Mouse (Mus musculus): Measurements from ENCODE around the gene Pianp. TPM values are rescaled to one million over a fixed set of nuclear protein-coding genes. Genes with fewer than 3 reads are reported as not detected.
"Not testable (repeated sequence)": the region's sequence is repeated elsewhere in the genome, so short reads cannot be mapped to it uniquely, and the experiment has no call there.

The Pianp gene
- total and polyA plus RNA-seq, 3 experiments: 0.43 to 2.0 (median 0.50) TPM

GRCm38 (mm10) chr6:125008586-125009128, 12.2 kb downstream of the Pianp start:
- DNase-seq: peak; percentile 95 to 99
- peak; percentile 90 for TF ChIP-seq EP300 (IDR thresholded peaks at IDR 0.05; ENCODE audit: insufficient read depth, low read depth, low read length)
- no peak for TF ChIP-seq CTCF (IDR thresholded peaks at IDR 0.05)
- peak; percentile 92 for TF ChIP-seq POLR2A (IDR thresholded peaks at IDR 0.05; ENCODE audit: insufficient read depth, low read depth, low read length)
- H3K4me3 ChIP-seq: peak overlapping the region; percentile 90
- no peaks in the 10 kb centered on the region; the same call in none of the 2 replicates for H3K79me2 ChIP-seq (replicated peaks; ENCODE audit: control insufficient read depth, insufficient read depth, low read length)
- peak overlapping the region; percentile 70 for H3K9ac ChIP-seq (ENCODE audit: low read depth, low read length)
- H3K4me1 ChIP-seq (ENCODE audit: control insufficient read depth, insufficient read depth, low read length): peaks cover 2% of the 10 kb centered on the region
- peak overlapping the region; percentile 98 for H3K27ac ChIP-seq
- under 1% methylated on average over 33 of the region's 34 CpGs for WGBS
- no peaks in the 10 kb centered on the region; the same call in 1 of the 2 replicates for H3K27me3 ChIP-seq (ENCODE audit: control insufficient read depth, insufficient read depth, low read length)
- intact Hi-C loops (cut with DNase I): loop anchor here (1.0 to 2.0 kb wide), 3 partner anchors 31 to 104 kb away; partner anchors contain the start of genes Ing4 and Mlf2
- no peaks in the 10 kb centered on the region for H3K36me3 ChIP-seq (ENCODE audit: control insufficient read depth, insufficient read depth, low read length)

- Histone ChIP-seq H3K27me3 (ENCODE audit: control insufficient read depth, insufficient read depth, low read length) (no peaks in the 10 kb centered on the region), H3K4me1 (ENCODE audit: control insufficient read depth, insufficient read depth, low read length) (peaks cover 2% of the 10 kb centered on the region), H3K79me2 (replicated peaks; ENCODE audit: control insufficient read depth, insufficient read depth, low read length) (no peaks in the 10 kb centered on the region; the same call in none of the 2 replicates), H3K4me3 (peak within 1 kb of the TSS; percentile 90), H3K9ac (ENCODE audit: low read depth, low read length) (peak within 1 kb of the TSS; percentile 98), H3K27ac (peak within 1 kb of the TSS; percentile 98), H3K36me3 (ENCODE audit: control insufficient read depth, insufficient read depth, low read length) (no peaks in the 10 kb centered on the region)
- intact Hi-C loops (cut with DNase I): loop anchor here (2.0 kb wide), 2 partner anchors 78 to 104 kb away; partner anchors contain the start of gene Mlf2
- no peak for DNase-seq
- 0% methylated on average over 3 of the region's 3 CpGs for whole genome bisulfite sequencing
- TF ChIP-seq CTCF (IDR thresholded peaks at IDR 0.05) (no peak), POLR2A (IDR thresholded peaks at IDR 0.05; ENCODE audit: insufficient read depth, low read depth, low read length) (no peak), EP300 (IDR thresholded peaks at IDR 0.05; ENCODE audit: insufficient read depth, low read depth, low read length) (no peak)
These were observed 12.5 kb downstream of the Pianp start, which contains the start of gene Zfp384 for GRCm38 (mm10) chr6:125009129-125009180. Zfp384 (plus strand) TSS chr6:125009145.

GRCm38 (mm10) chr6:125009181-125010073, 12.9 kb downstream of the Pianp start:
- intact Hi-C loops (cut with DNase I): loop anchor here (2.0 to 5.0 kb wide), 4 partner anchors 79 to 152 kb away; partner anchors contain the start of genes Mlf2 and P3h3
- Histone ChIP-seq H3K79me2 (replicated peaks; ENCODE audit: control insufficient read depth, insufficient read depth, low read length) (no peaks in the 10 kb centered on the region; the same call in none of the 2 replicates), H3K4me3 (peak overlapping the region; percentile 90)

GRCm38 (mm10) chr6:125017682-125018081, 21.2 kb downstream of the Pianp start:
- no peak overlapping the region for H3K27ac ChIP-seq
- no peaks in the 10 kb centered on the region for H3K27me3 ChIP-seq (ENCODE audit: control insufficient read depth, insufficient read depth, low read length)
- H3K36me3 ChIP-seq (ENCODE audit: control insufficient read depth, insufficient read depth, low read length): no peaks in the 10 kb centered on the region; the same call in 1 of the 2 replicates
- no peak for DNase-seq
- H3K9ac ChIP-seq (ENCODE audit: low read depth, low read length): no peak overlapping the region
- intact Hi-C loops (cut with DNase I): no loop called here
- H3K79me2 ChIP-seq (replicated peaks; ENCODE audit: control insufficient read depth, insufficient read depth, low read length): peaks cover 3% of the 10 kb centered on the region
- 94% methylated on average over 3 of the region's 3 CpGs for WGBS
- no peak for TF ChIP-seq CTCF (IDR thresholded peaks at IDR 0.05)
- TF ChIP-seq POLR2A (IDR thresholded peaks at IDR 0.05; ENCODE audit: insufficient read depth, low read depth, low read length): no peak
- no peak for TF ChIP-seq EP300 (IDR thresholded peaks at IDR 0.05; ENCODE audit: insufficient read depth, low read depth, low read length)
- no peak overlapping the region for H3K4me3 ChIP-seq
- H3K4me1 ChIP-seq (ENCODE audit: control insufficient read depth, insufficient read depth, low read length): no peaks in the 10 kb centered on the region

More at GRCm38 (mm10) chr6:125009181-125010073, 12.9 kb downstream of the Pianp start:
- peak; percentile 71; the same call in 1 of the 2 replicates for TF ChIP-seq POLR2A (IDR thresholded peaks at IDR 0.05; ENCODE audit: insufficient read depth, low read depth, low read length)
- TF ChIP-seq CTCF (IDR thresholded peaks at IDR 0.05): no peak
- H3K4me1 ChIP-seq (ENCODE audit: control insufficient read depth, insufficient read depth, low read length): peaks cover 2% of the 10 kb centered on the region
- H3K27ac ChIP-seq: peak overlapping the region; percentile 98
- peak; percentile 84 to 89 for DNase-seq
- H3K36me3 ChIP-seq (ENCODE audit: control insufficient read depth, insufficient read depth, low read length): no peaks in the 10 kb centered on the region
- H3K9ac ChIP-seq (ENCODE audit: low read depth, low read length): peak overlapping the region; percentile 98
- no peaks in the 10 kb centered on the region for H3K27me3 ChIP-seq (ENCODE audit: control insufficient read depth, insufficient read depth, low read length)
- under 1% methylated on average over 55 of the region's 78 CpGs for WGBS

GRCm38 (mm10) chr6:125030532-125030931, 34.0 kb downstream of the Pianp start:
- intact Hi-C loops (cut with DNase I): not testable (repeated sequence)

GRCm38 (mm10) chr6:125031604-125032003, 35.1 kb downstream of the Pianp start:
- Histone ChIP-seq H3K27ac (no peak overlapping the region), H3K36me3 (ENCODE audit: control insufficient read depth, insufficient read depth, low read length) (no peaks in the 10 kb centered on the region), H3K9ac (ENCODE audit: low read depth, low read length) (no peak overlapping the region), H3K4me1 (ENCODE audit: control insufficient read depth, insufficient read depth, low read length) (no peaks in the 10 kb centered on the region), H3K79me2 (replicated peaks; ENCODE audit: control insufficient read depth, insufficient read depth, low read length) (no peaks in the 10 kb centered on the region), H3K27me3 (ENCODE audit: control insufficient read depth, insufficient read depth, low read length) (no peaks in the 10 kb centered on the region), H3K4me3 (no peak overlapping the region)
- intact Hi-C loops (cut with DNase I): no loop called here
- no peak for DNase-seq
- WGBS: 81% methylated on average over 16 of the region's 16 CpGs
- TF ChIP-seq EP300 (IDR thresholded peaks at IDR 0.05; ENCODE audit: insufficient read depth, low read depth, low read length): no peak
- no peak for TF ChIP-seq CTCF (IDR thresholded peaks at IDR 0.05)
- TF ChIP-seq POLR2A (IDR thresholded peaks at IDR 0.05; ENCODE audit: insufficient read depth, low read depth, low read length): no peak

More at GRCm38 (mm10) chr6:125030532-125030931, 34.0 kb downstream of the Pianp start:
- not testable (repeated sequence) for H3K4me1 ChIP-seq (ENCODE audit: control insufficient read depth, insufficient read depth, low read length); H3K9ac ChIP-seq (ENCODE audit: low read depth, low read length); H3K27ac ChIP-seq; H3K79me2 ChIP-seq (replicated peaks; ENCODE audit: control insufficient read depth, insufficient read depth, low read length); H3K36me3 ChIP-seq (ENCODE audit: control insufficient read depth, insufficient read depth, low read length); H3K4me3 ChIP-seq; H3K27me3 ChIP-seq (ENCODE audit: control insufficient read depth, insufficient read depth, low read length)
- TF ChIP-seq EP300 (IDR thresholded peaks at IDR 0.05; ENCODE audit: insufficient read depth, low read depth, low read length) (0 out of 2 replicates have a peak, but pooled peaks have one; percentile 9), CTCF (IDR thresholded peaks at IDR 0.05) (peak; percentile 81)
- peak; percentile 27 to 67 for DNase-seq
- 37% methylated on average over 8 of the region's 9 CpGs for WGBS

Measured in heart, adult 2 months (tissue).